Mouse (Mus musculus): Measurements from ENCODE around the gene Mydgf. TPM values are rescaled to one million over a fixed set of nuclear protein-coding genes. Genes with fewer than 3 reads are reported as not detected.
A peak's percentile ranks its signal among the peaks of the same experiment; 100 is the strongest.

Gene Mydgf
- polyA plus RNA-seq (2014; fragmentation: Nextera tagmentation; extraction: Ambion mirVana) = 98.7 and 102 TPM in 2 replicates

- DNase-seq (ENCODE audit: low spot score) (peak; percentile 97), ATAC-seq (replicated peaks; ENCODE audit: low FRiP score) (peak; percentile 91)
- peak within 1 kb of the TSS; percentile 86 for H3K9ac ChIP-seq (ENCODE audit: low read depth, low read length)
- under 1% methylated on average over 47 of the region's 47 CpGs for WGBS
- peak within 1 kb of the TSS; percentile 90 for H3K4me3 ChIP-seq (ENCODE audit: low read depth, low read length)
- no peaks in the 10 kb centered on the region for H3K27me3 ChIP-seq (replicated peaks; ENCODE audit: control insufficient read depth, insufficient read depth, low read length)
- peaks cover 10% of the 10 kb centered on the region for H3K4me1 ChIP-seq (replicated peaks; ENCODE audit: control insufficient read depth, insufficient read depth, low read length)
- H3K4me2 ChIP-seq = peak within 1 kb of the TSS; percentile 72
- H3K27ac ChIP-seq (ENCODE audit: low read depth, low read length) = peak within 1 kb of the TSS; percentile 75
- H3K9me3 ChIP-seq (ENCODE audit: control insufficient read depth, low read length) = no peaks in the 10 kb centered on the region
- H3K36me3 ChIP-seq (ENCODE audit: control insufficient read depth, insufficient read depth, low read length) = peaks cover 41% of the 10 kb centered on the region
Observed at GRCm38 (mm10) chr17:56183658-56184103, at the start of gene Mydgf. Gene Mydgf, minus strand, starts transcription at chr17:56183920.

GRCm38 (mm10) chr17:56233389-56233788 is 49.7 kb upstream of the Mydgf start:
- DNase-seq (ENCODE audit: low spot score) (no peak), ATAC-seq (replicated peaks; ENCODE audit: low FRiP score) (no peak)
- no peaks in the 10 kb centered on the region for H3K36me3 ChIP-seq (ENCODE audit: control insufficient read depth, insufficient read depth, low read length)
- no peak overlapping the region; the same call in 1 of the 2 replicates for H3K4me2 ChIP-seq
- H3K4me3 ChIP-seq (ENCODE audit: low read depth, low read length) = no peak overlapping the region
- 56% methylated on average over 8 of the region's 8 CpGs for WGBS
- H3K27ac ChIP-seq (ENCODE audit: low read depth, low read length) = no peak overlapping the region
- H3K9me3 ChIP-seq (ENCODE audit: control insufficient read depth, low read length) = no peaks in the 10 kb centered on the region
- no peaks in the 10 kb centered on the region for H3K4me1 ChIP-seq (replicated peaks; ENCODE audit: control insufficient read depth, insufficient read depth, low read length)
- H3K27me3 ChIP-seq (replicated peaks; ENCODE audit: control insufficient read depth, insufficient read depth, low read length) = no peaks in the 10 kb centered on the region
- H3K9ac ChIP-seq (ENCODE audit: low read depth, low read length) = no peak overlapping the region

- no peak for ATAC-seq (replicated peaks; ENCODE audit: low FRiP score)
- 61% methylated on average over 10 of the region's 10 CpGs for WGBS
Observed at GRCm38 (mm10) chr17:56229943-56230342, 46.2 kb upstream of the Mydgf start.

GRCm38 (mm10) chr17:56226566-56226965 is 42.8 kb upstream of the Mydgf start:
- no peak for ATAC-seq (replicated peaks; ENCODE audit: low FRiP score)
- no peak overlapping the region for H3K9ac ChIP-seq (ENCODE audit: low read depth, low read length)
- 56% methylated on average over 3 of the region's 3 CpGs for WGBS
- H3K36me3 ChIP-seq (ENCODE audit: control insufficient read depth, insufficient read depth, low read length) = no peaks in the 10 kb centered on the region
- H3K9me3 ChIP-seq (ENCODE audit: control insufficient read depth, low read length) = no peaks in the 10 kb centered on the region
- H3K4me2 ChIP-seq = no peak overlapping the region
- H3K27ac ChIP-seq (ENCODE audit: low read depth, low read length) = no peak overlapping the region
- H3K4me3 ChIP-seq (ENCODE audit: low read depth, low read length) = no peak overlapping the region
- H3K4me1 ChIP-seq (replicated peaks; ENCODE audit: control insufficient read depth, insufficient read depth, low read length) = no peaks in the 10 kb centered on the region
- DNase-seq (ENCODE audit: low spot score) = no peak
- H3K27me3 ChIP-seq (replicated peaks; ENCODE audit: control insufficient read depth, insufficient read depth, low read length) = no peaks in the 10 kb centered on the region

More at GRCm38 (mm10) chr17:56229943-56230342, 46.2 kb upstream of the Mydgf start:
- no peaks in the 10 kb centered on the region for H3K4me1 ChIP-seq (replicated peaks; ENCODE audit: control insufficient read depth, insufficient read depth, low read length)
- DNase-seq (ENCODE audit: low spot score) = no peak
- H3K27me3 ChIP-seq (replicated peaks; ENCODE audit: control insufficient read depth, insufficient read depth, low read length) = no peaks in the 10 kb centered on the region
- no peak overlapping the region for H3K4me3 ChIP-seq (ENCODE audit: low read depth, low read length)
- no peak overlapping the region for H3K4me2 ChIP-seq
- no peak overlapping the region for H3K9ac ChIP-seq (ENCODE audit: low read depth, low read length)
- H3K36me3 ChIP-seq (ENCODE audit: control insufficient read depth, insufficient read depth, low read length) = no peaks in the 10 kb centered on the region
- no peak overlapping the region for H3K27ac ChIP-seq (ENCODE audit: low read depth, low read length)
- H3K9me3 ChIP-seq (ENCODE audit: control insufficient read depth, low read length) = no peaks in the 10 kb centered on the region

GRCm38 (mm10) chr17:56224916-56225315 is 41.2 kb upstream of the Mydgf start:
- no peaks in the 10 kb centered on the region for H3K9me3 ChIP-seq (ENCODE audit: control insufficient read depth, low read length)

GRCm38 (mm10) chr17:56219805-56220204 is 36.1 kb upstream of the Mydgf start:
- no peaks in the 10 kb centered on the region for H3K27me3 ChIP-seq (replicated peaks; ENCODE audit: control insufficient read depth, insufficient read depth, low read length)
- H3K27ac ChIP-seq (ENCODE audit: low read depth, low read length) = no peak overlapping the region
- peaks cover 17% of the 10 kb centered on the region; the same call in 1 of the 2 replicates for H3K4me1 ChIP-seq (replicated peaks; ENCODE audit: control insufficient read depth, insufficient read depth, low read length)
- DNase-seq (ENCODE audit: low spot score) (no peak), ATAC-seq (replicated peaks; ENCODE audit: low FRiP score) (no peak)
- no peaks in the 10 kb centered on the region for H3K9me3 ChIP-seq (ENCODE audit: control insufficient read depth, low read length)
- no peak overlapping the region for H3K9ac ChIP-seq (ENCODE audit: low read depth, low read length)
- peaks cover 2% of the 10 kb centered on the region; the same call in 1 of the 2 replicates for H3K36me3 ChIP-seq (ENCODE audit: control insufficient read depth, insufficient read depth, low read length)
- H3K4me2 ChIP-seq = no peak overlapping the region
- WGBS = 43% methylated on average over 3 of the region's 3 CpGs
- no peak overlapping the region for H3K4me3 ChIP-seq (ENCODE audit: low read depth, low read length)

More at GRCm38 (mm10) chr17:56224916-56225315, 41.2 kb upstream of the Mydgf start:
- Histone ChIP-seq H3K4me2 (no peak overlapping the region), H3K4me1 (replicated peaks; ENCODE audit: control insufficient read depth, insufficient read depth, low read length) (no peaks in the 10 kb centered on the region), H3K36me3 (ENCODE audit: control insufficient read depth, insufficient read depth, low read length) (no peaks in the 10 kb centered on the region), H3K27me3 (replicated peaks; ENCODE audit: control insufficient read depth, insufficient read depth, low read length) (no peaks in the 10 kb centered on the region), H3K4me3 (ENCODE audit: low read depth, low read length) (no peak overlapping the region), H3K9ac (ENCODE audit: low read depth, low read length) (no peak overlapping the region), H3K27ac (ENCODE audit: low read depth, low read length) (no peak overlapping the region)
- 15% methylated on average over 1 of the region's 1 CpGs for WGBS
- DNase-seq (ENCODE audit: low spot score) = no peak
- ATAC-seq (replicated peaks; ENCODE audit: low FRiP score) = no peak

GRCm38 (mm10) chr17:56219251-56219650 is 35.5 kb upstream of the Mydgf start:
- Histone ChIP-seq H3K27ac (ENCODE audit: low read depth, low read length) (peak overlapping the region; percentile 78), H3K9ac (ENCODE audit: low read depth, low read length) (peak overlapping the region; percentile 93), H3K9me3 (ENCODE audit: control insufficient read depth, low read length) (no peaks in the 10 kb centered on the region), H3K4me3 (ENCODE audit: low read depth, low read length) (peak overlapping the region; percentile 92), H3K4me1 (replicated peaks; ENCODE audit: control insufficient read depth, insufficient read depth, low read length) (peaks cover 17% of the 10 kb centered on the region; the same call in 1 of the 2 replicates), H3K27me3 (replicated peaks; ENCODE audit: control insufficient read depth, insufficient read depth, low read length) (no peaks in the 10 kb centered on the region), H3K36me3 (ENCODE audit: control insufficient read depth, insufficient read depth, low read length) (peaks cover 2% of the 10 kb centered on the region; the same call in 1 of the 2 replicates), H3K4me2 (peak overlapping the region; percentile 92)
- 35% methylated on average over 12 of the region's 12 CpGs for WGBS
- ATAC-seq (replicated peaks; ENCODE audit: low FRiP score) = no peak
- DNase-seq (ENCODE audit: low spot score) = no peak

GRCm38 (mm10) chr17:56218377-56219191 is 34.9 kb upstream of the Mydgf start, which contains the start of gene Dpp9:
Gene Dpp9, minus strand, starts transcription at chr17:56218905.
- peak within 1 kb of the TSS; percentile 93 for H3K9ac ChIP-seq (ENCODE audit: low read depth, low read length)
- DNase-seq (ENCODE audit: low spot score) (peak; percentile 86), ATAC-seq (replicated peaks; ENCODE audit: low FRiP score) (peak; percentile 99)
- H3K4me3 ChIP-seq (ENCODE audit: low read depth, low read length) = peak within 1 kb of the TSS; percentile 92
- H3K9me3 ChIP-seq (ENCODE audit: control insufficient read depth, low read length) = no peaks in the 10 kb centered on the region
- WGBS = under 1% methylated on average over 78 of the region's 78 CpGs
- no peaks in the 10 kb centered on the region for H3K27me3 ChIP-seq (replicated peaks; ENCODE audit: control insufficient read depth, insufficient read depth, low read length)
- H3K4me1 ChIP-seq (replicated peaks; ENCODE audit: control insufficient read depth, insufficient read depth, low read length) = peaks cover 17% of the 10 kb centered on the region; the same call in 1 of the 2 replicates
- peak within 1 kb of the TSS; percentile 92 for H3K4me2 ChIP-seq
- peak within 1 kb of the TSS; percentile 78 for H3K27ac ChIP-seq (ENCODE audit: low read depth, low read length)
- peaks cover 2% of the 10 kb centered on the region; the same call in 1 of the 2 replicates for H3K36me3 ChIP-seq (ENCODE audit: control insufficient read depth, insufficient read depth, low read length)
